Mouse (Mus musculus): ENCODE results near the gene Hba-a2. TPM values are rescaled to one million over a fixed set of nuclear protein-coding genes. Genes with fewer than 3 reads are reported as not detected.
A peak's percentile ranks its signal among the peaks of the same experiment; 100 is the strongest.
"Not testable (repeated sequence)": the region's sequence is repeated elsewhere in the genome, so short reads cannot be mapped to it uniquely, and the experiment has no call there.

Gene Hba-a2
- polyA plus RNA-seq (2015; fragmentation: Nextera tagmentation; extraction: Ambion mirVana), result 42,363 and 67,294 TPM in 2 replicates

DNA sequence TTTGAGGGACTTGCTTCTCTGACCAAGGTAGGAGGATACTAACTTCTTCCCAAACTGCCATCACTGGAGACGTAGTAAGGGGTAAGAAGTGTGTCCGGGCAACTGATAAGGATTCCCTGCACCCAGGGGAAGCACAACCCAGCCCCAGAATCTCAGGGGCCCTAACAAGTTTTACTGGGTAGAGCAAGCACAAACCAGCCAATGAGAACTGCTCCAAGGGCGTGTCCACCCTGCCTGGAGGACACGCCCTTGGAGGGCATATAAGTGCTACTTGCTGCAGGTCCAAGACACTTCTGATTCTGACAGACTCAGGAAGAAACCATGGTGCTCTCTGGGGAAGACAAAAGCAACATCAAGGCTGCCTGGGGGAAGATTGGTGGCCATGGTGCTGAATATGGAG, at the start of gene Hba-a2:
Gene Hba-a2, plus strand, starts transcription at position 287 of the 400 bp plus-strand sequence.
- H3K36me3 ChIP-seq, H3K4me1 ChIP-seq, H3K9me3 ChIP-seq: not testable (repeated sequence)
- peak; percentile 81 for ATAC-seq (ENCODE audit: extremely low read depth, insufficient number of reproducible peaks, low FRiP score, low TSS enrichment)
- no CpG with 5 or more reads among the region's 4 CpGs for WGBS
- Histone ChIP-seq H3K4me3 (peak within 1 kb of the TSS; percentile 17; the same call in 1 of the 2 replicates), H3K4me2 (peak within 1 kb of the TSS; percentile 51), H3K9ac (peak within 1 kb of the TSS; percentile 44; the same call in 1 of the 2 replicates), H3K27me3 (replicated peaks) (peaks cover 30% of the 10 kb centered on the region), H3K27ac (replicated peaks) (peak within 1 kb of the TSS; percentile 67)

DNA sequence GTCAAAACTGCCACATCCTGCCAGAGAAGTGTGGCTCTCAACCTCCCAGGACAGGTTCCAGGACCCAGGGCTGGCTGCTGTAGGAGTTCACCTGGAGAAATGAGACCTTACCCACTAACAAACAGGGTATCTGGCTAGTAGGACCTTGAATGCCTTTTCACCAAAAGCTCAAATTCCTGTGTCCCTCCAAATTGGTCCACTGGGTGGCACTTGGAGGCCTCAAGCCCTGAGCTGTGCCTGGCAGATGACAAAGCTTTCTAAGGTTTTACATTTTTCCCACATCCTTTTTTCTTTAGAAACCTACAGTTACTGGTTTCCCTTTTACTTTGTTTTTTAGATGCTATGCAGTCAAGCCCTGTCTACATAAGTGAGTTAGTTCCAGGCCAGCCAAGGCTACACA, 49.2 kb upstream of the Hba-a2 start:
- H3K27ac ChIP-seq (replicated peaks), result peak overlapping the region; percentile 67
- peak overlapping the region; percentile 20; the same call in 1 of the 2 replicates for H3K4me2 ChIP-seq
- H3K9me3 ChIP-seq, result no peaks in the 10 kb centered on the region
- ATAC-seq (ENCODE audit: extremely low read depth, insufficient number of reproducible peaks, low FRiP score, low TSS enrichment), result no peak
- H3K4me3 ChIP-seq, result no peak overlapping the region
- peaks cover 23% of the 10 kb centered on the region for H3K4me1 ChIP-seq
- peak overlapping the region; percentile 37; the same call in 1 of the 2 replicates for H3K9ac ChIP-seq
- no peaks in the 10 kb centered on the region for H3K27me3 ChIP-seq (replicated peaks)
- peaks cover 84% of the 10 kb centered on the region for H3K36me3 ChIP-seq

DNA sequence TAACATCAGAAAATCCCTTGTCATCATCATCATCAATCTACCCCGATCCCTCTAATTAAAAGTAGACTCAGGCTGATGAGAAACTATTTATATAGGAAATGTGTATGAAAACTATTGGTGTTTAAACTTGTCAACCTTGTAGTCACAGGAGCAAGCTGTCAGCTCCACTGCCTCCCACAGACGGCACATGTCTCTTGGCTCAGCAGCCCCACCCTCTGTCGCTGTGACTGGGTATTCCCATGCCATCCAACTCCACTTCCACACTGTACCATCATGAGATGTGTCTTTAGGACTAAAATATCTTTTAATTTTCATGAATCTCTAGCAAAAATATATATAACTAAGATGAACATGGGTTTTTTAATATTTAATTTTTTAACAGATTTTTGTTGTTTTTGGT, 47.9 kb upstream of the Hba-a2 start:
- H3K4me2 ChIP-seq, result no peak overlapping the region
- 72% methylated on average over 3 of the region's 3 CpGs for WGBS
- ATAC-seq (ENCODE audit: extremely low read depth, insufficient number of reproducible peaks, low FRiP score, low TSS enrichment), result no peak
- peaks cover 15% of the 10 kb centered on the region for H3K4me1 ChIP-seq
- H3K9ac ChIP-seq, result no peak overlapping the region
- peaks cover 91% of the 10 kb centered on the region for H3K36me3 ChIP-seq
- H3K27me3 ChIP-seq (replicated peaks), result no peaks in the 10 kb centered on the region
- no peaks in the 10 kb centered on the region for H3K9me3 ChIP-seq
- H3K4me3 ChIP-seq, result no peak overlapping the region
- H3K27ac ChIP-seq (replicated peaks), result peak overlapping the region; percentile 67; the same call in 1 of the 2 replicates

DNA sequence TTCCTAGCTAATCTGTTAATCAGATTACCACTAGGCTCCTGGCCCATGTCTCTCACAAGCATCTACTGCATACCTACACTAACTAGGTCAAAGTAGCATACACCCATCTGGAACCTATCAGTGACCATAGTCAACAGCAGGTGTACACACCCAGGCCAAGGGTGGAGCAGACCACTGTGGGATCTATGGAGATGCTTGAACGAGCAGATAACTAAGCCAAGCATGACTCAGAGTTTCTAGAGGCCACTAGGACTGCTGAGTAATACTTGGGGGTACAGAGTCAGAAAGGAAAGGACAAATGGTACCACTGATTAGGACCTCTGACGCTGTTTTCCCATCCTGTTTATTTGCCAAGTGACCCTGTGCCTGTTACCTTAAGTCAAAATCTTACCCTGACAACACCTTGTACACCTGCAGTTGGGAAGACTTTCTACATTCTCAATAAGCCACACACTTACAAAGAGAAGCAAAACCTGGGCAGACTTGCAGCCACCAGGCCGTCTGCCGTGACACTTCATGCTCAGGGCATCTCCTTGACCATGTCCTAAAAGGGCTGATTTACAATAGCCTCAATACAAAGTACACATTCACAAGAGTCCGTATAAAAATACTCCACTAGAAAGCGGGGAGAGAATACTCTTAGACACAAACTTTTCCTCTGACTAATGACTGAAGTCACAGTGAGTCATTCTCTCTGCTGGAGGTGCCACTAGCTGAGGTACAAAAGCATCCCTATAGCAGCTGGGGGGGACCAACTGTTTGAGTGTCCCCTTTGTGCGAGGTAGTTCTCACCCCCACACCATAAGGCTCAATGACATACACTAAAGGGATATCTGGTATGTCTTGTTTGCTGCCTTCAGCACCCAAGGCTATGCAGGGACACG, 45.2 kb upstream of the Hba-a2 start:
- Histone ChIP-seq H3K9me3 (no peaks in the 10 kb centered on the region), H3K4me1 (no peaks in the 10 kb centered on the region), H3K9ac (peak overlapping the region; percentile 19; the same call in 1 of the 2 replicates), H3K36me3 (peaks cover 93% of the 10 kb centered on the region), H3K4me2 (peak overlapping the region; percentile 30), H3K4me3 (no peak overlapping the region), H3K27me3 (replicated peaks) (no peaks in the 10 kb centered on the region), H3K27ac (replicated peaks) (peak overlapping the region; percentile 82)
- WGBS, result 73% methylated on average over 8 of the region's 8 CpGs
- ATAC-seq (ENCODE audit: extremely low read depth, insufficient number of reproducible peaks, low FRiP score, low TSS enrichment), result peak; percentile 75

DNA sequence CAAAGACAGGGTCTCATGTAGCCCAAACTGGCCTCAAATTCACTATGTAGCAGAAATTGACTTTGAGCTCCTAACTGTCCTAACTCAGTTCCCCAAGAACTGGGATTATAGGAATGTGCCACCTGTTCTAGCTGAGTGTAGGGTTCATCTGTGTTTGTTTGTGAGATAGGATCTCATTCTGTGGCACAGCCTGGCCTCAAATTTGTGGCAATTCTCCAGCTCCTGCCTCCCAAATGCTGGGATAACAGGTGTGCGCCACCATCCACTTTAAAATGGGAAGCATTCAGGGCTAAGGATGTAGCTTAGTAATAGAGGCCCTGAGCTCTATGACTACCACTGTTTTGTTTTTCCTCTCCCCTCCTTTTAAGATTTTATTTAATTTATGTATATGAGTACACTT, 43.2 kb upstream of the Hba-a2 start:
- H3K4me1 ChIP-seq, result no peaks in the 10 kb centered on the region
- no peak overlapping the region for H3K27ac ChIP-seq (replicated peaks)
- H3K4me3 ChIP-seq, result no peak overlapping the region
- H3K9me3 ChIP-seq, result no peaks in the 10 kb centered on the region
- no peaks in the 10 kb centered on the region for H3K27me3 ChIP-seq (replicated peaks)
- WGBS, result 100% methylated on average over 1 of the region's 1 CpGs
- H3K36me3 ChIP-seq, result peaks cover 73% of the 10 kb centered on the region
- ATAC-seq (ENCODE audit: extremely low read depth, insufficient number of reproducible peaks, low FRiP score, low TSS enrichment), result no peak
- no peak overlapping the region for H3K4me2 ChIP-seq
- no peak overlapping the region for H3K9ac ChIP-seq

DNA sequence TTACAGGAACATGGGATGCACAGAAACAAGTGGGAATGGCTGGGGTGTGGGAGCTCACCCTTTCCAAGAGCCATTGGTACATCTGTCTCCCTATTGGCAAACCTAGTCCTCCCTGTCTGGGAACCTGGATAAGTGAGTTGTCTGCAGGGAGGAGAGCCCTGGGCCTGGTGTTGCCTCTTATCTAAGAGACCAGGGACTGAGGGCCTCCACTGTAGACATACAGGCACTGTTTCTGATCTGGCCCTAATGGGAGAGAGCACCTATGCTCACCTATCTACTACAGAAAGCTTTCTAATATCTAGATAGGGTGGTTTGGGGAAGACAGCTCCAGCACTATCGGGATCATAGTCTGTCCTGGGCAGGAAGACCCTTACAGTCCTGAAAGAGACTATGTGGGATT, 40.1 kb upstream of the Hba-a2 start:
- H3K27ac ChIP-seq (replicated peaks), result peak overlapping the region; percentile 51

DNA sequence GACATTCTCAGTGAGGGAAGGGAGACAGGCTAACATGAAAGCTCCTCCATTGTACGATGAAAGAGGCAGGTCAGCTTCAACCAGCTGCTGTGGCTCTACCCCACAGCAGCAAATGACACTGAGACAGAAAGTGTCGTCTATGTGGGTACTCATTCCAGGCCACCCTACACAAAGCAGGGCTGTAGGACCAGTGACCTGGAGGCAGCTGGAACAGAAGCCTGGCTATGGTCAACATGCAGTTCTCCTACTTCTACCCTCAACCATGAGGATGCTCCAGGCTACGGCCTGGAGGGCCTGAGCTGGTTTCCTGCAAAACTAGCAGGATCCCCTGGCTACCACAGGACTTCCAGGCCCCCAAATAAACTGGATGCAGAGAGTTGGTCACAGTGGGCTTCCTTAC, 39.7 kb upstream of the Hba-a2 start:
- ATAC-seq (ENCODE audit: extremely low read depth, insufficient number of reproducible peaks, low FRiP score, low TSS enrichment), result peak; percentile 27; the same call in 1 of the 2 replicates
- Histone ChIP-seq H3K36me3 (peaks cover 57% of the 10 kb centered on the region), H3K27ac (replicated peaks) (peak overlapping the region; percentile 51), H3K4me2 (0 out of 2 replicates have a peak overlapping the region, but pooled peaks have one; percentile 13), H3K4me1 (no peaks in the 10 kb centered on the region), H3K4me3 (no peak overlapping the region), H3K27me3 (replicated peaks) (no peaks in the 10 kb centered on the region), H3K9me3 (no peaks in the 10 kb centered on the region), H3K9ac (peak overlapping the region; percentile 44; the same call in 1 of the 2 replicates)
- 80% methylated on average over 3 of the region's 3 CpGs for WGBS

More for the DNA sequence above, 40.1 kb upstream of the Hba-a2 start:
- peak overlapping the region; percentile 44; the same call in 1 of the 2 replicates for H3K9ac ChIP-seq
- peak; percentile 80 for ATAC-seq (ENCODE audit: extremely low read depth, insufficient number of reproducible peaks, low FRiP score, low TSS enrichment)
- no peaks in the 10 kb centered on the region for H3K4me1 ChIP-seq
- H3K4me3 ChIP-seq, result no peak overlapping the region
- H3K27me3 ChIP-seq (replicated peaks), result no peaks in the 10 kb centered on the region
- no peaks in the 10 kb centered on the region for H3K9me3 ChIP-seq
- H3K4me2 ChIP-seq, result 0 out of 2 replicates have a peak overlapping the region, but pooled peaks have one; percentile 13
- H3K36me3 ChIP-seq, result peaks cover 59% of the 10 kb centered on the region
- WGBS, result 75% methylated on average over 1 of the region's 1 CpGs

DNA sequence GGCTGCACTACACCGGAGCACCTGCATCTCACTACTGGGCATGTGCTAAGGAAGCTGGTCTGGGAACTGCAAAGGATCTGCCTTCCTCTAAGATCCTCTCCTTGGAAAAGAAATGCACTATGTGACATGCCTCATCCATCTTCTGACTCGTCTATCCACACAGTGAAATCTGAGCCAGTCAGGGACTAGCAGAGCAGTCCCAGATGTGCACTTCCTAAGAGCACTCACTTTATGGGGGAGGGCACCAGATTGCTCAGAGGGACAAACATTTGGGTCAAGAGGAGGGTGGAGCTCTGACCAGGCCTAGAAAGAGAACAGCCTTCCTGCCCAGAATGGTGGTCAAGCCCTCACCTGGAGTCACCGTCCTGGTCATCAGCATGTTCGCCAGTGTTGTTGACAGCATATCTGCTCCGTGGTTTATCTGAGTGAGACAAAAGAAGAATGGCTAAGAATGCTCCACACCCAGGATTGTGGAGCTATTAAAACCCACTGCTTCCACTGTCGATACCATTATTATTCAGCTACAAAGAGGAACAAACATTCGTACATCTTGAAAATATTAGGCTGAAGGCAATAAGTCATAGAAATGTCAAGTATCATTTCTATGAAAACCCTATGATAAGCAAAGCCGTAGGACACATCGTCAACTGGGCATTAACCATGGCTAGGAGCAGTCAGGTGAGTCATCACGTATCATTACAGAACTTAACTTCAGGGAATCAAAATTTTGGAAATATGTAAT, 33.4 kb upstream of the Hba-a2 start:
- H3K4me3 ChIP-seq, result no peak overlapping the region
- no peaks in the 10 kb centered on the region for H3K27me3 ChIP-seq (replicated peaks)
- H3K4me2 ChIP-seq, result peak overlapping the region; percentile 0; the same call in 1 of the 2 replicates
- H3K9ac ChIP-seq, result 0 out of 2 replicates have a peak overlapping the region, but pooled peaks have one; percentile 2
- 68% methylated on average over 10 of the region's 10 CpGs for WGBS
- no peak for ATAC-seq (ENCODE audit: extremely low read depth, insufficient number of reproducible peaks, low FRiP score, low TSS enrichment)
- H3K36me3 ChIP-seq, result peaks cover 30% of the 10 kb centered on the region
- peaks cover 32% of the 10 kb centered on the region for H3K4me1 ChIP-seq
- H3K9me3 ChIP-seq, result no peaks in the 10 kb centered on the region
- peak overlapping the region; percentile 13; the same call in 1 of the 2 replicates for H3K27ac ChIP-seq (replicated peaks)

DNA sequence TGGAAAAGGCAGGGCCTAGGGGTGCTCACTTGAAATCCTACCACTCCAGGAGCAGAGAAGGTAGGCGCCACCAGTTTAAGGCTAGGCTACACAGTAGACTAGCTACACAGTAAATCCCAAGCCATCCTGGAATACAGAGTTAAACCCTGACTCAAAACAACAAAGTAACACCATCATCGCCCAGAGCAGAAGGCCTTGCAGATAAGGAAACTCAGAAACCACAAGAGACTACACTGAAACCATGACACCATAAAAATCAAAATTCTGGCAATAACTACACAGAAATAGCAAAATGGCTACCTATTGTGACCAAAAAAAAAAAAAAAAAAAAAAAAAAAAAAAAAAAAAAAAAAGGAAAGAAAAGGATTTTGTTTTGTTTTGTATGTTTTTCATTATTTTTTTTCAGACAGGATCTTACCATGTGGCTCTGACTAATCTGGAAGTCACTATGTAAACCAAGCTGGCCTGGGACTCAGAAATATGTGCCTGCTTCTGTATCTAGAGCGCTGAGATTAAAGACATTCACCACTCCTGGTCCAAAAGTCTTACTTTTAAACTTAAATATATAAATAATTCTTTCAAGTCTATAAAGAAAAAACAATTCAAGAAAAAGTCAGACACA, 31.1 kb upstream of the Hba-a2 start:
- peak overlapping the region; percentile 60; the same call in 1 of the 2 replicates for H3K27ac ChIP-seq (replicated peaks)
- H3K4me3 ChIP-seq, result no peak overlapping the region
- 77% methylated on average over 3 of the region's 3 CpGs for WGBS
- peaks cover 38% of the 10 kb centered on the region for H3K4me1 ChIP-seq
- H3K27me3 ChIP-seq (replicated peaks), result no peaks in the 10 kb centered on the region
- H3K9ac ChIP-seq, result peak overlapping the region; percentile 57; the same call in 1 of the 2 replicates
- no peak overlapping the region for H3K4me2 ChIP-seq
- no peak for ATAC-seq (ENCODE audit: extremely low read depth, insufficient number of reproducible peaks, low FRiP score, low TSS enrichment)
- no peaks in the 10 kb centered on the region for H3K9me3 ChIP-seq
- peaks cover 24% of the 10 kb centered on the region for H3K36me3 ChIP-seq

DNA sequence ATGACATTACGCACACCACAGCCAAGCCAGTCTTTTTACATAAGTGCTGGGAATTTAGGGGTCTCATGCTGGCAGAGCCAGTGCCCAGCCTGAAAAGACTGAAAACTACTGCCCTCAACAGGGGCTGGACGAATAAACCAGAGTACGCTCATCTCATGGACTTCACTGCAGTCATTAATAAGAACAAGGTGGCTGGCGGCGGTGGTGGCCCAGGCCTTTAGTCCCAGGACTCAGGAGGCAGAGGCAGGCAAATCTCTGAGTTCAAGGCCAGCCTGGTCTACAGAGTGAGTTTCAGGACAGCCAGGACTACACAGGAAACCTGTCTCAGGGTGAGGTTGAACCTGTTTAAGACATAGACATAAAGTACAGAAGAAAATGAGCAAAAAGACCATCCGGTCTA, 30.1 kb upstream of the Hba-a2 start:
- Histone ChIP-seq H3K27me3 (replicated peaks) (no peaks in the 10 kb centered on the region), H3K4me2 (peak overlapping the region; percentile 42), H3K4me1 (peaks cover 38% of the 10 kb centered on the region), H3K4me3 (0 out of 2 replicates have a peak overlapping the region, but pooled peaks have one; percentile 6), H3K36me3 (peaks cover 14% of the 10 kb centered on the region; the same call in 1 of the 2 replicates), H3K27ac (replicated peaks) (peak overlapping the region; percentile 53; the same call in 1 of the 2 replicates), H3K9ac (peak overlapping the region; percentile 55), H3K9me3 (no peaks in the 10 kb centered on the region)
- 88% methylated on average over 6 of the region's 6 CpGs for WGBS
- no peak for ATAC-seq (ENCODE audit: extremely low read depth, insufficient number of reproducible peaks, low FRiP score, low TSS enrichment)

Data from heart, embryonic 13.5 days (tissue).